Mouse (Mus musculus) CH12.LX (cell line): ENCODE results near the gene Tbx6. TPM values are rescaled to one million over a fixed set of nuclear protein-coding genes. Genes with fewer than 3 reads are reported as not detected.

ENCODE experiments used
- DNase-seq: peaks from one replicate; pipeline ENCODE4 v3.0.0-alpha.2; 2013; ENCODE audit errors: extremely low read depth
- H3K27ac ChIP-seq: 2 replicates; pipeline ENCODE4 v1.5.1; 2012; ENCODE audit warnings: low read depth, mild to moderate bottlenecking, control low read depth, moderate library complexity; ENCODE audit not compliant: insufficient read depth
- H3K27me3 ChIP-seq: replicated peaks from 2 replicates; pipeline ENCODE3; 2012; ENCODE audit warnings: inconsistent platforms
- H3K36me3 ChIP-seq, 2 experiments: replicated peaks in 1 of 2; 2 replicates each; pipeline versions ENCODE3 to v1.6.1; 2012; ENCODE audit warnings: inconsistent platforms in 1 of 2, low read length in 1 of 2, mild to moderate bottlenecking in 1 of 2, mixed read lengths in 1 of 2, moderate library complexity in 1 of 2; ENCODE audit not compliant: control insufficient read depth in 1 of 2, insufficient read depth in 1 of 2
- H3K4me1 ChIP-seq, 2 experiments: 2 replicates each; pipeline ENCODE4 v1.6.1; 2012; ENCODE audit warnings: inconsistent platforms in 1 of 2, moderate library complexity in 1 of 2; ENCODE audit not compliant: insufficient read depth in 2 of 2, control insufficient read depth in 1 of 2
- H3K4me2 ChIP-seq: 2 replicates; pipeline ENCODE4 v1.6.1; 2012; ENCODE audit warnings: low read depth, mild to moderate bottlenecking, control low read depth; ENCODE audit not compliant: poor library complexity, insufficient read depth, severe bottlenecking
- H3K4me3 ChIP-seq, 3 experiments: fragments of 150-350 bp in 1 of 3; sonication (generic) in 1 of 3; replicated peaks in 1 of 3; 2 replicates each; pipeline versions ENCODE3 to v1.5.1; 2011 to 2012; ENCODE audit warnings: low read depth in 2 of 3, low read length in 2 of 3, mild to moderate bottlenecking in 2 of 3, moderate library complexity in 2 of 3, control low read depth in 1 of 3, improper control_type of control experiment in 1 of 3, inconsistent platforms in 1 of 3, mixed read lengths in 1 of 3; ENCODE audit not compliant: poor library complexity in 1 of 3
- H3K79me2 ChIP-seq: replicated peaks from 2 replicates; pipeline ENCODE4 v1.6.1; 2012; ENCODE audit warnings: mild to moderate bottlenecking, moderate library complexity; ENCODE audit not compliant: control insufficient read depth, poor library complexity, insufficient read depth, severe bottlenecking; ENCODE audit errors: extremely low read depth
- H3K9ac ChIP-seq: 2 replicates; pipeline ENCODE4 v1.6.1; 2012; ENCODE audit warnings: low read depth, mild to moderate bottlenecking, control low read depth, moderate library complexity; ENCODE audit not compliant: insufficient read depth
- H3K9me3 ChIP-seq: replicated peaks from 2 replicates; pipeline ENCODE3; 2012; ENCODE audit warnings: low read length, inconsistent platforms, mixed read lengths
- BHLHE40 ChIP-seq: IDR thresholded peaks from 2 replicates; pipeline ENCODE4 v1.6.1; 2011; ENCODE audit warnings: mild to moderate bottlenecking, low read depth, low read length, improper control_type of control experiment
- CHD1 ChIP-seq: IDR thresholded peaks from 2 replicates; pipeline ENCODE4 v1.6.1; 2012; ENCODE audit warnings: low read depth, low read length, improper control_type of control experiment, inconsistent platforms
- CHD2 ChIP-seq: IDR thresholded peaks from 2 replicates; pipeline ENCODE4 v1.6.1; 2011; ENCODE audit warnings: low read length, improper control_type of control experiment
- CTCF ChIP-seq, 2 experiments: IDR thresholded peaks in 1 of 2; conservative IDR thresholded peaks in 1 of 2; 2 replicates each; pipeline ENCODE4 v1.5.1; 2011 to 2012; ENCODE audit warnings: low read depth in 2 of 2, low read length in 2 of 2, improper control_type of control experiment in 1 of 2, inconsistent platforms in 1 of 2, mild to moderate bottlenecking in 1 of 2, moderate library complexity in 1 of 2
- ETS1 ChIP-seq: conservative IDR thresholded peaks from 2 replicates; pipeline ENCODE4 v1.6.1; 2012; ENCODE audit warnings: low read depth, mild to moderate bottlenecking, inconsistent platforms, low read length, improper control_type of control experiment, moderate library complexity
- GABPA ChIP-seq: IDR thresholded peaks from 2 replicates; pipeline ENCODE4 v1.6.1; 2012; ENCODE audit warnings: low read depth, low read length, improper control_type of control experiment, inconsistent platforms; ENCODE audit not compliant: insufficient replicate concordance
- HCFC1 ChIP-seq: IDR thresholded peaks from 2 replicates; pipeline ENCODE4 v1.6.1; 2012; ENCODE audit warnings: low read depth, mild to moderate bottlenecking, inconsistent platforms, low read length, improper control_type of control experiment
- JUND ChIP-seq: conservative IDR thresholded peaks from 2 replicates; pipeline ENCODE4 v1.6.1; 2011; ENCODE audit warnings: low read depth, low read length, improper control_type of control experiment
- KAT2A ChIP-seq: IDR thresholded peaks from 2 replicates; pipeline ENCODE4 v1.6.1; 2012; ENCODE audit warnings: low read length, improper control_type of control experiment, inconsistent platforms; ENCODE audit not compliant: insufficient replicate concordance
- MAFK ChIP-seq: IDR thresholded peaks from 2 replicates; pipeline ENCODE4 v1.6.1; 2011; ENCODE audit warnings: low read length, improper control_type of control experiment; ENCODE audit not compliant: insufficient replicate concordance
- MAZ ChIP-seq: IDR thresholded peaks from 2 replicates; pipeline ENCODE4 v1.6.1; 2012; ENCODE audit warnings: low read depth, mild to moderate bottlenecking, inconsistent platforms, low read length, improper control_type of control experiment, moderate library complexity
- MYC ChIP-seq: IDR thresholded peaks from 2 replicates; pipeline ENCODE4 v1.6.1; 2011; ENCODE audit warnings: low read depth, mild to moderate bottlenecking, improper control_type of control experiment, low read length
- NRF1 ChIP-seq: IDR thresholded peaks from 2 replicates; pipeline ENCODE4 v1.6.1; 2014; ENCODE audit warnings: low read depth, mild to moderate bottlenecking, inconsistent platforms, low read length, improper control_type of control experiment, moderate library complexity
- POLR2A ChIP-seq: IDR thresholded peaks from 2 replicates; pipeline ENCODE4 v1.6.1; 2011; ENCODE audit warnings: low read depth, mild to moderate bottlenecking, improper control_type of control experiment, low read length
- POLR2AphosphoS2 ChIP-seq: IDR thresholded peaks from 2 replicates; pipeline ENCODE4 v1.6.1; 2011; ENCODE audit warnings: low read depth, low read length, improper control_type of control experiment
- SIN3A ChIP-seq: IDR thresholded peaks from 2 replicates; pipeline ENCODE4 v1.6.1; 2012; ENCODE audit warnings: low read length, improper control_type of control experiment, inconsistent platforms
- SMC3 ChIP-seq: IDR thresholded peaks from 2 replicates; pipeline ENCODE4 v1.6.1; 2011; ENCODE audit warnings: low read depth, low read length, improper control_type of control experiment
- TBP ChIP-seq: conservative IDR thresholded peaks from 2 replicates; pipeline ENCODE4 v1.6.1; 2011; ENCODE audit warnings: low read depth, low read length, improper control_type of control experiment
- UBTF ChIP-seq: IDR thresholded peaks from 2 replicates; pipeline ENCODE4 v1.6.1; 2012; ENCODE audit warnings: low read depth, mild to moderate bottlenecking, inconsistent platforms, low read length, improper control_type of control experiment, moderate library complexity
- ZC3H11A ChIP-seq: IDR thresholded peaks from 2 replicates; pipeline ENCODE4 v1.6.1; 2012; ENCODE audit warnings: low read depth, mild to moderate bottlenecking, inconsistent platforms, low read length, improper control_type of control experiment
- dilution Hi-C: fragments of 300-500 bp; cut with MboI; formaldehyde crosslinking; loops from 2 replicates; pipeline ENCODE4 v1.14.3; 2020; ENCODE audit warnings: low sequenced_read_pairs; ENCODE audit not compliant: extremely low pct_unique_long_range_greater_than_20kb, extremely low pct_ligation_motif_present
- in situ Hi-C: fragments of 300-500 bp; cut with MboI; formaldehyde crosslinking; loops from 3 replicates; pipeline ENCODE4 v1.14.3; 2019; ENCODE audit warnings: low sequenced_read_pairs, low pct_ligation_motif_present, low pct_unique_long_range_greater_than_20kb, mixed read lengths
- polyA plus RNA-seq: library from polyadenylated mRNA; unstranded; fragments of >175 nt; gene quantifications from 2 replicates; pipeline ENCODE4 v1.2.1, GENCODE M21; 2012; ENCODE audit warnings: low read depth; ENCODE audit not compliant: insufficient read length
- total RNA-seq, 2 experiments: library from RNA; depleted of rRNA; stranded (reverse); fragments of 300-350 nt in 1 of 2; fragments of >200 nt in 1 of 2; gene quantifications; 2 replicates each; pipeline ENCODE4 v1.2.3; 2012 to 2014

Tbx6 gene
- total and polyA plus RNA-seq, 3 experiments: 12.8 to 31.5 (median 15.8) TPM

GRCm38 (mm10) chr7:126740132-126740735, 41.0 kb upstream of the Tbx6 start:
- no peaks in the 10 kb centered on the region for H3K79me2 ChIP-seq
- H3K4me3 ChIP-seq: no peak overlapping the region
- dilution Hi-C loops: no loop called here
- H3K27ac ChIP-seq: no peak overlapping the region
- DNase-seq: no peak
- in situ Hi-C loops: no loop called here
- no peak overlapping the region for H3K9ac ChIP-seq
- H3K36me3 ChIP-seq: no peaks in the 10 kb centered on the region
- H3K9me3 ChIP-seq: no peaks in the 10 kb centered on the region
- H3K4me2 ChIP-seq: no peak overlapping the region
- no peaks in the 10 kb centered on the region for H3K27me3 ChIP-seq
- H3K4me1 ChIP-seq: peaks cover 4 to 7% of the 10 kb centered on the region in 2 experiments; a peak in 1 of 4 replicates
- TF ChIP-seq MYC (no peak), ZC3H11A (no peak), KAT2A (no peak), JUND (no peak), POLR2AphosphoS2 (no peak), SMC3 (no peak), MAFK (no peak), NRF1 (no peak), TBP (no peak)

GRCm38 (mm10) chr7:126740977-126741376, 40.3 kb upstream of the Tbx6 start:
- no peaks in the 10 kb centered on the region for H3K9me3 ChIP-seq
- H3K27ac ChIP-seq: no peak overlapping the region
- H3K27me3 ChIP-seq: no peaks in the 10 kb centered on the region
- DNase-seq: no peak
- H3K9ac ChIP-seq: no peak overlapping the region
- H3K4me3 ChIP-seq: no peak overlapping the region
- dilution Hi-C loops: no loop called here
- TF ChIP-seq SIN3A (no peak), POLR2A (no peak), UBTF (no peak), CTCF (conservative IDR thresholded peaks at IDR 0.05 in 1 of 2, IDR thresholded peaks at IDR 0.05 in 1 of 2; ENCODE audit: low read depth in 2 of 2, low read length in 2 of 2) (no peak)
- no peaks in the 10 kb centered on the region for H3K36me3 ChIP-seq
- peaks cover 8 to 9% of the 10 kb centered on the region in 2 experiments for H3K4me1 ChIP-seq
- no peaks in the 10 kb centered on the region for H3K79me2 ChIP-seq
- no peak overlapping the region for H3K4me2 ChIP-seq
- in situ Hi-C loops: no loop called here

- in situ Hi-C loops (no loop called here), dilution Hi-C loops (no loop called here)
- H3K4me2 ChIP-seq: no peak overlapping the region
- H3K79me2 ChIP-seq: no peaks in the 10 kb centered on the region
- no peaks in the 10 kb centered on the region for H3K9me3 ChIP-seq
- TF ChIP-seq CHD1 (no peak), ETS1 (no peak), GABPA (no peak), CHD2 (no peak), BHLHE40 (no peak), SMC3 (no peak), MAZ (no peak), MYC (no peak), HCFC1 (no peak)
- no peaks in the 10 kb centered on the region for H3K36me3 ChIP-seq
- no peaks in the 10 kb centered on the region for H3K27me3 ChIP-seq
- no peak for DNase-seq
- H3K9ac ChIP-seq: no peak overlapping the region
- H3K4me3 ChIP-seq: no peak overlapping the region
- H3K27ac ChIP-seq: no peak overlapping the region
- H3K4me1 ChIP-seq: peaks cover 11 to 13% of the 10 kb centered on the region in 2 experiments
These were observed 39.8 kb upstream of the Tbx6 start for GRCm38 (mm10) chr7:126741452-126741851.
